In genomic region chr13:23682623-23682946, GRCm38 (mm10) we compare ENCODE assay signal across 10 mouse cellular contexts. TPM values are rescaled to one million over a fixed set of nuclear protein-coding genes. Genes with fewer than 3 reads are reported as not detected.
DNase-seq lines count a peak whose midpoint lies in the region; ATAC-seq lines count a peak whose summit lies in the region.
"Had no signal": no experiment of that assay in that cellular context is flagged by ENCODE, and none has a peak within 500 bp of the region (broad histone marks: within the 10 kb centered on the region; RNA-seq: fewer than 3 reads in every experiment).

No protein-coding gene starts in this region.

- no peaks in the 10 kb centered on the region for H3K9me3 ChIP-seq in heart, embryonic 16.5 days (replicated peaks; ENCODE audit: control insufficient read depth, low read length)
- H3K9me3 ChIP-seq in hindbrain, embryonic 13.5 days, result no peaks in the 10 kb centered on the region
- H3K9me3 ChIP-seq in midbrain, embryonic 11.5 days (ENCODE audit: control insufficient read depth, low read length), result no peaks in the 10 kb centered on the region
- H3K9me3 ChIP-seq: G1E had no signal

- DNase-seq in heart, postnatal 4 days, result no peak
- peak; percentile 23 for DNase-seq in R1 (ENCODE audit: low read depth, low spot score)
- no peak for DNase-seq in midbrain, embryonic 11.5 days (ENCODE audit: low spot score, missing footprints)
- DNase-seq in layer of hippocampus, adult 11-12 months (ENCODE audit: low spot score), result no peak
- no peak for DNase-seq in urinary bladder, adult 18-20 months (ENCODE audit: low spot score in 2 of 2)
- DNase-seq: lung, postnatal 36 days had no signal

- no peak for ATAC-seq in heart, embryonic 16.5 days (replicated peaks; ENCODE audit: extremely low read depth, insufficient read depth, low FRiP score)
- ATAC-seq in hindbrain, embryonic 13.5 days (ENCODE audit: low FRiP score), result no peak
- no peak for ATAC-seq in midbrain, embryonic 11.5 days (ENCODE audit: low FRiP score)
- no peak for ATAC-seq in megakaryocyte-erythroid progenitor cell, adult 5-6 weeks (replicated peaks; ENCODE audit: low FRiP score, low TSS enrichment, poor library complexity, severe bottlenecking)

- H3K4me3 ChIP-seq in heart, embryonic 16.5 days (ENCODE audit: low read length), result peak overlapping the region; percentile 52
- peak overlapping the region; percentile 52; the same call in 1 of the 2 replicates for H3K4me3 ChIP-seq in hindbrain, embryonic 13.5 days
- H3K4me3 ChIP-seq in midbrain, embryonic 11.5 days (ENCODE audit: low read depth, low read length), result peak overlapping the region; percentile 28; the same call in 1 of the 2 replicates

- no peaks in the 10 kb centered on the region for H3K36me3 ChIP-seq in heart, embryonic 16.5 days (ENCODE audit: control insufficient read depth, insufficient read depth)
- H3K36me3 ChIP-seq in hindbrain, embryonic 13.5 days, result no peaks in the 10 kb centered on the region
- no peaks in the 10 kb centered on the region for H3K36me3 ChIP-seq in midbrain, embryonic 11.5 days (ENCODE audit: control insufficient read depth, insufficient read depth, low read length)
- H3K36me3 ChIP-seq: G1E had no signal

- H3K9ac ChIP-seq in heart, embryonic 16.5 days (ENCODE audit: low read length), result peak overlapping the region; percentile 69
- H3K9ac ChIP-seq in hindbrain, embryonic 13.5 days, result peak overlapping the region; percentile 67
- H3K9ac ChIP-seq in midbrain, embryonic 11.5 days (ENCODE audit: low read length), result peak overlapping the region; percentile 65; the same call in 1 of the 2 replicates

- peak overlapping the region; percentile 93 for H3K27ac ChIP-seq in heart, embryonic 16.5 days (ENCODE audit: low read length)
- H3K27ac ChIP-seq in hindbrain, embryonic 13.5 days, result peak overlapping the region; percentile 95; the same call in 1 of the 2 replicates
- H3K27ac ChIP-seq in midbrain, embryonic 11.5 days (ENCODE audit: low read depth, low read length), result peak overlapping the region; percentile 74

- peaks cover 16% of the 10 kb centered on the region for H3K4me1 ChIP-seq in heart, embryonic 16.5 days (ENCODE audit: control insufficient read depth, insufficient read depth, low read length)
- H3K4me1 ChIP-seq in hindbrain, embryonic 13.5 days (replicated peaks), result peaks cover 24% of the 10 kb centered on the region
- peaks cover 11% of the 10 kb centered on the region for H3K4me1 ChIP-seq in midbrain, embryonic 11.5 days (ENCODE audit: control insufficient read depth, insufficient read depth, low read length)

- no peaks in the 10 kb centered on the region for H3K27me3 ChIP-seq in heart, embryonic 16.5 days (ENCODE audit: control insufficient read depth, insufficient read depth, low read length)
- H3K27me3 ChIP-seq in hindbrain, embryonic 13.5 days, result no peaks in the 10 kb centered on the region
- H3K27me3 ChIP-seq in midbrain, embryonic 11.5 days (ENCODE audit: control insufficient read depth, insufficient read depth, low read length), result no peaks in the 10 kb centered on the region

- H3K4me2 ChIP-seq in heart, embryonic 16.5 days (ENCODE audit: low read depth, low read length), result peak overlapping the region; percentile 72
- peak overlapping the region; percentile 69 for H3K4me2 ChIP-seq in hindbrain, embryonic 13.5 days
- peak overlapping the region; percentile 58 for H3K4me2 ChIP-seq in midbrain, embryonic 11.5 days

- 33% methylated on average over 1 of the region's 1 CpGs for WGBS in heart, embryonic 16.5 days
- 50% methylated on average over 1 of the region's 1 CpGs for WGBS in hindbrain, embryonic 13.5 days
- 47% methylated on average over 1 of the region's 1 CpGs for WGBS in midbrain, embryonic 11.5 days

RNA-seq across cellular contexts. Expression of gene Hist1h2ac, which starts 1.2 kb away (rescaled TPM):
- 0.52 and 0.75 TPM in 2 replicates for polyA plus RNA-seq in heart, embryonic 16.5 days (2015; fragmentation: Nextera tagmentation; extraction: Ambion mirVana)
- 10 to 100 TPM; 11.4 to 11.7 TPM for total RNA-seq in heart, postnatal 4 days (2021)
- polyA plus RNA-seq in hindbrain, embryonic 13.5 days (2015; fragmentation: Nextera tagmentation; extraction: Ambion mirVana), result 0.38 and 0.54 TPM in 2 replicates
- 0.83 and 1.1 TPM in 2 replicates for polyA plus RNA-seq in midbrain, embryonic 11.5 days (2014; fragmentation: Nextera tagmentation; extraction: Ambion mirVana)
- 3.8 and 6.0 TPM in 2 replicates for total RNA-seq in megakaryocyte-erythroid progenitor cell, adult 5-6 weeks (2014; fragmentation: Nextera tagmentation)
- total RNA-seq in megakaryocyte-erythroid progenitor cell, adult 5-6 weeks (2017), result 56.0 and 87.4 TPM in 2 replicates

RNA-seq across cellular contexts. Expression of gene Hist1h2bc, which starts 1.4 kb away (rescaled TPM):
- polyA plus RNA-seq in heart, embryonic 16.5 days (2015; fragmentation: Nextera tagmentation; extraction: Ambion mirVana), result 49.7 and 53.7 TPM in 2 replicates
- total RNA-seq in heart, postnatal 4 days (2021), result 10 to 100 TPM; 44.8 to 56.0 TPM
- polyA plus RNA-seq in hindbrain, embryonic 13.5 days (2015; fragmentation: Nextera tagmentation; extraction: Ambion mirVana), result 17.8 and 23.1 TPM in 2 replicates
- 25.3 and 25.7 TPM in 2 replicates for polyA plus RNA-seq in midbrain, embryonic 11.5 days (2014; fragmentation: Nextera tagmentation; extraction: Ambion mirVana)
- total RNA-seq in megakaryocyte-erythroid progenitor cell, adult 5-6 weeks (2014; fragmentation: Nextera tagmentation), result 74.9 and 133 TPM in 2 replicates
- 136 and 209 TPM in 2 replicates for total RNA-seq in megakaryocyte-erythroid progenitor cell, adult 5-6 weeks (2017)

RNA-seq across cellular contexts. Expression of gene Hist1h1t, which starts 13.0 kb away (rescaled TPM):
- not detected in 2 replicates for polyA plus RNA-seq in heart, embryonic 16.5 days (2015; fragmentation: Nextera tagmentation; extraction: Ambion mirVana)
- total RNA-seq in heart, postnatal 4 days (2021), result 1 to 10 TPM; 1.6 to 1.8 TPM
- not detected in 2 replicates for polyA plus RNA-seq in hindbrain, embryonic 13.5 days (2015; fragmentation: Nextera tagmentation; extraction: Ambion mirVana)
- polyA plus RNA-seq in midbrain, embryonic 11.5 days (2014; fragmentation: Nextera tagmentation; extraction: Ambion mirVana), result not detected in 2 replicates
- 1.3 TPM in 1 of 2 replicates, not detected in the other for total RNA-seq in megakaryocyte-erythroid progenitor cell, adult 5-6 weeks (2014; fragmentation: Nextera tagmentation)
- 1.3 TPM in 1 of 2 replicates, not detected in the other for total RNA-seq in megakaryocyte-erythroid progenitor cell, adult 5-6 weeks (2017)
- polyA plus RNA-seq: G1E had no signal

RNA-seq across cellular contexts. Expression of gene Hist1h4c, which starts 15.7 kb away (rescaled TPM):
- 1.9 and 2.8 TPM in 2 replicates for polyA plus RNA-seq in heart, embryonic 16.5 days (2015; fragmentation: Nextera tagmentation; extraction: Ambion mirVana)
- total RNA-seq in heart, postnatal 4 days (2021), result 100 to 1,000 TPM; 167 to 175 TPM
- 3.9 and 4.4 TPM in 2 replicates for polyA plus RNA-seq in hindbrain, embryonic 13.5 days (2015; fragmentation: Nextera tagmentation; extraction: Ambion mirVana)
- polyA plus RNA-seq in midbrain, embryonic 11.5 days (2014; fragmentation: Nextera tagmentation; extraction: Ambion mirVana), result 5.3 and 6.4 TPM in 2 replicates
- total RNA-seq in megakaryocyte-erythroid progenitor cell, adult 5-6 weeks (2014; fragmentation: Nextera tagmentation), result 153 and 163 TPM in 2 replicates
- 166 and 397 TPM in 2 replicates for total RNA-seq in megakaryocyte-erythroid progenitor cell, adult 5-6 weeks (2017)

RNA-seq across cellular contexts. Expression of gene Hfe, which starts 28.1 kb away (rescaled TPM):
- polyA plus RNA-seq in heart, embryonic 16.5 days (2015; fragmentation: Nextera tagmentation; extraction: Ambion mirVana), result 11.7 and 14.9 TPM in 2 replicates
- 10 to 100 TPM; 19.7 to 21.0 TPM for total RNA-seq in heart, postnatal 4 days (2021)
- polyA plus RNA-seq in hindbrain, embryonic 13.5 days (2015; fragmentation: Nextera tagmentation; extraction: Ambion mirVana), result 5.4 and 5.6 TPM in 2 replicates
- polyA plus RNA-seq in midbrain, embryonic 11.5 days (2014; fragmentation: Nextera tagmentation; extraction: Ambion mirVana), result 2.7 and 3.3 TPM in 2 replicates
- not detected in 2 replicates for total RNA-seq in megakaryocyte-erythroid progenitor cell, adult 5-6 weeks (2014; fragmentation: Nextera tagmentation)
- total RNA-seq in megakaryocyte-erythroid progenitor cell, adult 5-6 weeks (2017), result 0.27 and 1.9 TPM in 2 replicates
- polyA plus RNA-seq: G1E had no signal
